Mouse (Mus musculus): ENCODE measurements at regions not wholly inside any gene's neighbourhood (a gene's known extent, or its start where the extent isn't known, plus 50 kb on each side); places are given as distances from the start of the nearest gene placed in this dataset.
A peak's percentile ranks its signal among the peaks of the same experiment; 100 is the strongest.

DNA sequence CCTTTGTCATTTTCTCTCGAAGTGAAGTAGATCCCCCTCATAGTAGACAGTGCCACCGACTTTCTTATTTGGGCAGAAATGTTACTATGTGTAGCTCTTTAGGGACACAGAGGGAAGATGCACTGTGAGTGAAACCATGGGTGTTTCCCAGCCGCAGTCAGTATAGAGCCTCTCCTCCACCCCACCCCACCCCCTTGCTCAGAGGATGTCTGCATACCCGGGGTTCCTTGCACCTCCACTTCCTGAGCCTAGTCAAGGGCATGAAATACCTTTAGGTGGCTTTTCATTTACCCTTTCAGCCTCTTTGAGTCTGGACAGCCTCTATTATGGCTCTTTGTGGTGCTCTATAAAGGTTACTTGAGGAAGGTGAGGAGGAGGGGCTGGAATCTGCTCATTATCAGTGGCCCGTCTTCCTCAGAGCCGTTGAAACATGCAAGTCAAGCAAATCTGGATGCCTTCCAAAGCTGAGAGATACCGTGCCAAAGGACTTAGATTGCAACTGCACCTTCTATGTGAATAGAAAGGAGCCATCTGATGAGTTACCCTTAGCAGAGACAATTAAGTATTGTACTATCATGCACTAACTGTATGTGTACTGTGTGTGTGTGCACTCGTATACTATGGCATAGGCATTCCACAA, 251.4 kb upstream of the Prdm1 start:
- Histone ChIP-seq H3K27me3 (replicated peaks; ENCODE audit: control insufficient read depth, insufficient read depth, low read length) (no peaks in the 10 kb centered on the region), H3K27ac (ENCODE audit: low read depth, low read length) (no peak overlapping the region), H3K9ac (ENCODE audit: low read depth, low read length) (no peak overlapping the region), H3K4me3 (ENCODE audit: low read depth, low read length) (no peak overlapping the region), H3K4me1 (replicated peaks; ENCODE audit: control insufficient read depth, insufficient read depth, low read length) (no peaks in the 10 kb centered on the region), H3K4me2 (replicated peaks; ENCODE audit: low read depth) (no peak overlapping the region), H3K9me3 (ENCODE audit: control insufficient read depth) (no peaks in the 10 kb centered on the region), H3K36me3 (ENCODE audit: control insufficient read depth, insufficient read depth) (no peaks in the 10 kb centered on the region)
- WGBS = 52% methylated on average over 8 of the region's 8 CpGs
- TF ChIP-seq CTCF (IDR thresholded peaks at IDR 0.05; ENCODE audit: low read depth) = no peak
- ATAC-seq = no peak

DNA sequence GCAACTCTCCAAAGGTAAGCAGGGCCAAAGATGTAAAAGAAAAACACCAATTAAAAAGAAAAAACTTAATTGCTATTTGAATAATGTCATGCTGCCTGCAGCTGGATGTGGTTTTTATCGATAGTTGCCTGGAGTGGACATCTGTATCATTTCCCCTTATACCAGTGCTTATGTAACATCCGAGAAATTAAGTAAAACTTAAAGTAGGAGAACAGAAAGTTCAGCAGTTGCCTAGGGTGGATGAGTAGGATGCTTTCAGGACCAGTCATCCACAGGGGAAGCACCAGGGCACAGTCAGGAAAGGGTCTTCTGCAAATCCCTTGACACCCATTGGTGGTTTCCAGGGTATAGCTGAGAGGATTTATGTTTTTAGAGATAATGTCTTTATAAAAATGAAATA, 248.9 kb upstream of the Prdm1 start:
- H3K9me3 ChIP-seq (ENCODE audit: control insufficient read depth) = 0 out of 2 replicates have a peak, but pooled peaks cover 3% of the 10 kb centered on the region
- ATAC-seq = no peak
- H3K27ac ChIP-seq (ENCODE audit: low read depth, low read length) = no peak overlapping the region
- no peak overlapping the region for H3K9ac ChIP-seq (ENCODE audit: low read depth, low read length)
- no peak for TF ChIP-seq CTCF (IDR thresholded peaks at IDR 0.05; ENCODE audit: low read depth)
- no peaks in the 10 kb centered on the region for H3K4me1 ChIP-seq (replicated peaks; ENCODE audit: control insufficient read depth, insufficient read depth, low read length)
- 83% methylated on average over 2 of the region's 2 CpGs for WGBS
- H3K4me2 ChIP-seq (replicated peaks; ENCODE audit: low read depth) = no peak overlapping the region
- no peaks in the 10 kb centered on the region for H3K36me3 ChIP-seq (ENCODE audit: control insufficient read depth, insufficient read depth)
- no peaks in the 10 kb centered on the region for H3K27me3 ChIP-seq (replicated peaks; ENCODE audit: control insufficient read depth, insufficient read depth, low read length)
- H3K4me3 ChIP-seq (ENCODE audit: low read depth, low read length) = no peak overlapping the region

DNA sequence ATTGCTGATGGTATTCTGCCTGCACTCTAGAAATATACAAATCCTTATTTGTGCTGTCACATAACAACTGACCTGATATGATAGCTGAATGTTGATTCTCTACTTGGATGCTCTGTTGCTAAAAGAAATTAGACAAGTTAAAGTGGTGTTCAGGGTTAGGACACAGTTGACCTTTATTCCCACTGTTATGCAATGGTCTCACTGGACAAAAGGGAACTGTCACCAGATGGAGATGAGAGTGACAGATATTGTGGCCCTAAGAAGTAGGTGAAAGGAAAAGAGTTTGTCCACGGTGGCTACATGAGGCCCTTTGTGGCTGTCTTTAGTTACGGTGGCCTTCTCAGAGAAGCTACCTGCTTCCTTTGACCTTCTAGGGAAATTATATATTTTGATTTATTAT, 247.9 kb upstream of the Prdm1 start:
- Histone ChIP-seq H3K36me3 (ENCODE audit: control insufficient read depth, insufficient read depth) (no peaks in the 10 kb centered on the region), H3K27ac (ENCODE audit: low read depth, low read length) (no peak overlapping the region), H3K27me3 (replicated peaks; ENCODE audit: control insufficient read depth, insufficient read depth, low read length) (no peaks in the 10 kb centered on the region), H3K4me1 (replicated peaks; ENCODE audit: control insufficient read depth, insufficient read depth, low read length) (no peaks in the 10 kb centered on the region), H3K9ac (ENCODE audit: low read depth, low read length) (no peak overlapping the region), H3K4me2 (replicated peaks; ENCODE audit: low read depth) (no peak overlapping the region), H3K9me3 (ENCODE audit: control insufficient read depth) (0 out of 2 replicates have a peak, but pooled peaks cover 3% of the 10 kb centered on the region), H3K4me3 (ENCODE audit: low read depth, low read length) (no peak overlapping the region)
- no peak for ATAC-seq
- no peak for TF ChIP-seq CTCF (IDR thresholded peaks at IDR 0.05; ENCODE audit: low read depth)
- 68% methylated on average over 2 of the region's 2 CpGs for WGBS

DNA sequence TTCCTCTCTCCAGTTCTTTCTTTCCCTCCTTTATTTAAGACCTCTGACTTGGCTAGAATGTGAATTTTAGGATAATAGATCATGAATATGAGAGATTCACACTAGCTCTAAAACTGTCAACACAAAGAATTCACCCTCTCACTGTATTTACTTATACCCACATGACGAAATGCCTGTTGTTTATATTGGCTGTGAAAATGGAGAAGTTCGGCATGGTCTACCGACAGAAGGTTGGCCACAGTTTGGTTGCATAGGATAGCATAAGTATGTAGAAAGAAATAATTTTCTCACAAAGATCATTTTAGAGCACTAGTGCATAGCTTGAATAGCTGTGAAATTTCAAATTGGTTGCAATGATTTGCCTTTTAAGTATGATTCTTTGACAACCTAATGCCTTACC, 237.2 kb upstream of the Prdm1 start:
- Histone ChIP-seq H3K36me3 (ENCODE audit: control insufficient read depth, insufficient read depth) (no peaks in the 10 kb centered on the region), H3K9ac (ENCODE audit: low read depth, low read length) (no peak overlapping the region), H3K27me3 (replicated peaks; ENCODE audit: control insufficient read depth, insufficient read depth, low read length) (no peaks in the 10 kb centered on the region), H3K4me1 (replicated peaks; ENCODE audit: control insufficient read depth, insufficient read depth, low read length) (no peaks in the 10 kb centered on the region), H3K27ac (ENCODE audit: low read depth, low read length) (no peak overlapping the region), H3K9me3 (ENCODE audit: control insufficient read depth) (no peaks in the 10 kb centered on the region), H3K4me3 (ENCODE audit: low read depth, low read length) (no peak overlapping the region), H3K4me2 (replicated peaks; ENCODE audit: low read depth) (no peak overlapping the region)
- ATAC-seq = no peak
- WGBS = 54% methylated on average over 3 of the region's 3 CpGs
- no peak for TF ChIP-seq CTCF (IDR thresholded peaks at IDR 0.05; ENCODE audit: low read depth)

DNA sequence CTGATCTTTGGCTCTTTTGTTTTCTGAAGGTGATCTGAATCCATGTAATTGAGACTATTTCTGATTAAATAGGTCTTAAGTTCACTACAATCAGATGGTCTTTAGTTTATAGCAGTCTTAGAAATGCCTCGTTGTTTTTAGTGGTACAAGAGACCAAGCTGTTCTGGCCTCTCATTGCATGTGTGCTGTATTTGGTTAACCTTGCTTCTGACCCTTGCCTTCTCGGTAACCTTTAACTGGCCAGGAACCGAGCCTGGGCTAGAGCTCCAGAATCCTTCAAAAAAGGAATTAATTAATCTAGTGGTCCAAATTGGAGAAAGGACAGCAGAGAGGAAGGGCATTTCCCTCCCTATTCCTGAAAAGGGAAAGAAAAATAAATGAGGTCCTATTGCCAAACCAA, 234.8 kb upstream of the Prdm1 start:
- H3K4me3 ChIP-seq (ENCODE audit: low read depth, low read length) = no peak overlapping the region
- H3K4me1 ChIP-seq (replicated peaks; ENCODE audit: control insufficient read depth, insufficient read depth, low read length) = no peaks in the 10 kb centered on the region
- H3K9me3 ChIP-seq (ENCODE audit: control insufficient read depth) = no peaks in the 10 kb centered on the region
- ATAC-seq = no peak
- H3K4me2 ChIP-seq (replicated peaks; ENCODE audit: low read depth) = no peak overlapping the region
- no peaks in the 10 kb centered on the region for H3K27me3 ChIP-seq (replicated peaks; ENCODE audit: control insufficient read depth, insufficient read depth, low read length)
- H3K36me3 ChIP-seq (ENCODE audit: control insufficient read depth, insufficient read depth) = no peaks in the 10 kb centered on the region
- H3K9ac ChIP-seq (ENCODE audit: low read depth, low read length) = no peak overlapping the region
- no peak for TF ChIP-seq CTCF (IDR thresholded peaks at IDR 0.05; ENCODE audit: low read depth)
- H3K27ac ChIP-seq (ENCODE audit: low read depth, low read length) = no peak overlapping the region
- WGBS = 28% methylated on average over 3 of the region's 3 CpGs

- no peaks in the 10 kb centered on the region for H3K27me3 ChIP-seq (replicated peaks; ENCODE audit: control insufficient read depth, insufficient read depth, low read length)
- no peak overlapping the region for H3K9ac ChIP-seq (ENCODE audit: low read depth, low read length)
- 71% methylated on average over 4 of the region's 4 CpGs for WGBS
- H3K27ac ChIP-seq (ENCODE audit: low read depth, low read length) = no peak overlapping the region
- H3K9me3 ChIP-seq (ENCODE audit: control insufficient read depth) = no peaks in the 10 kb centered on the region
- ATAC-seq = no peak
- no peaks in the 10 kb centered on the region for H3K36me3 ChIP-seq (ENCODE audit: control insufficient read depth, insufficient read depth)
- H3K4me2 ChIP-seq (replicated peaks; ENCODE audit: low read depth) = no peak overlapping the region
- TF ChIP-seq CTCF (IDR thresholded peaks at IDR 0.05; ENCODE audit: low read depth) = no peak
- H3K4me1 ChIP-seq (replicated peaks; ENCODE audit: control insufficient read depth, insufficient read depth, low read length) = no peaks in the 10 kb centered on the region
- H3K4me3 ChIP-seq (ENCODE audit: low read depth, low read length) = no peak overlapping the region
Observed at GRCm38 (mm10) chr10:44762068-44762467, 233.8 kb upstream of the Prdm1 start.

GRCm38 (mm10) chr10:44761324-44761723, 233.0 kb upstream of the Prdm1 start:
- no peak overlapping the region for H3K27ac ChIP-seq (ENCODE audit: low read depth, low read length)
- no peak for ATAC-seq
- no peaks in the 10 kb centered on the region for H3K36me3 ChIP-seq (ENCODE audit: control insufficient read depth, insufficient read depth)
- no peak overlapping the region for H3K9ac ChIP-seq (ENCODE audit: low read depth, low read length)
- peak; percentile 47 for TF ChIP-seq CTCF (IDR thresholded peaks at IDR 0.05; ENCODE audit: low read depth)
- no peak overlapping the region for H3K4me3 ChIP-seq (ENCODE audit: low read depth, low read length)
- no peaks in the 10 kb centered on the region for H3K4me1 ChIP-seq (replicated peaks; ENCODE audit: control insufficient read depth, insufficient read depth, low read length)
- H3K27me3 ChIP-seq (replicated peaks; ENCODE audit: control insufficient read depth, insufficient read depth, low read length) = no peaks in the 10 kb centered on the region
- 80% methylated on average over 4 of the region's 4 CpGs for WGBS
- H3K9me3 ChIP-seq (ENCODE audit: control insufficient read depth) = no peaks in the 10 kb centered on the region
- H3K4me2 ChIP-seq (replicated peaks; ENCODE audit: low read depth) = no peak overlapping the region

Measured in intestine, postnatal 0 days (tissue).